Mouse (Mus musculus): ENCODE data around the gene Clip1.

Gene Clip1

GRCm38 (mm10) chr5:123602174-123602573, 82.2 kb downstream of the Clip1 start:
- DNase-seq (ENCODE audit: low spot score): no peak

DNA sequence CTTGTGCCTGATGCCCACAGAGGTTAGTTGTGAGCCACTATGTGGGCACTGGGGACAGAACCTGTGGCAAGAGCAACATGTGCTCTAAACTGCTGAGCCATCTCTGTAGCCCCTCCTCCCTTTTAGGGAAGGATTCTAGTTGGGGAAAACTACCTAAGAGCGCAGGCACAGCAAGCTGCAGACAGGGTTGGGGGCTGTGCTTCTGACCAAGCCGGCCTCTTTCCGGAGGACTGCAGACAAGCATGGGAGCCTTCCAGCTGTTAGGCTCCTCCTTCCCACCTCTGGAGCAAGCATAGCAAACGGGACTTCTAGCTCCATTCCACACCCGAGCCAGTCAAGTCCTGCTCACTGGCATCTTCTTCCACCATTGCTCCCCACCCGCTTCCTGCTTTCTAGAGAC, 85.1 kb downstream of the Clip1 start:
- DNase-seq (ENCODE audit: low spot score): no peak

- no peak for DNase-seq (ENCODE audit: low spot score)
These were observed 90.7 kb downstream of the Clip1 start for GRCm38 (mm10) chr5:123593622-123594280.

DNA sequence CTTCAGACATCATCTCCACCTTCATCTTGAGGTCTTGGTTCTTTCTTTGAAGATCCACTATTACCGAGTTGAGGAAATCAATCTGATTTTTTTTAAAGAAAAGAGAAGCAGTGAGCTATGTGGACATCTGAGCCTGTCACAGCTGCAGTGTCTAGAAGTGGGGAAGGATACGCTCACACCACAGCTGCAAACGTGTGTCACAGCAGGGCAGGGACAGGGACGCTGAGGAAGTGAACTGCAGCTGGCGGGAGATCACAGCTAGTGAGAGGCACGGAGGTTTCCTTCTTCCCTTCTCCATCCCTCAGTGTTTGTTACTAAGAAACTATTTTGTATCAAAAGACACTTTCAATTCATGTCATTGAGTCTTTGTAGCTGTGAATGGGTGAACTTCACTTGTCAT, 104.4 kb downstream of the Clip1 start:
- DNase-seq (ENCODE audit: low spot score): no peak

DNA sequence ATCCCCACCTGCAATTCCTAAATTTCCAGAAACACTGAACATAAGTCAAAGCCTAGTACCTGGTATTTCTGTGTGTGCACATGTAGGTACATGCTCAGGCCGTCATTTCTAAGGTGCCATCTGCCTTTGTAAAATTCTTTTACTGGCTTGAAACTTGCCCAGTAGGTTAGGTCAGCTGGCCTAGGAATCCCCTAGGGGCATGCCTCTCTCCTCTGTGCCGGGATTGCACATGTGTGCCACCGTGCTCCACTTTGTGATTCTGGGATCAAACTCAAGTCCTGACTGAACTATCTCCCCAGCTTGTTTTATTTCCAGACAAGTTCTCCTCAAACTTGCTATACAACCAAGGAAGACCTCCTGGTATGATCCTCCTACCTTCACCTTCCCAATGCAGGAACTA, 107.7 kb downstream of the Clip1 start:
- DNase-seq (ENCODE audit: low spot score): no peak

DNA sequence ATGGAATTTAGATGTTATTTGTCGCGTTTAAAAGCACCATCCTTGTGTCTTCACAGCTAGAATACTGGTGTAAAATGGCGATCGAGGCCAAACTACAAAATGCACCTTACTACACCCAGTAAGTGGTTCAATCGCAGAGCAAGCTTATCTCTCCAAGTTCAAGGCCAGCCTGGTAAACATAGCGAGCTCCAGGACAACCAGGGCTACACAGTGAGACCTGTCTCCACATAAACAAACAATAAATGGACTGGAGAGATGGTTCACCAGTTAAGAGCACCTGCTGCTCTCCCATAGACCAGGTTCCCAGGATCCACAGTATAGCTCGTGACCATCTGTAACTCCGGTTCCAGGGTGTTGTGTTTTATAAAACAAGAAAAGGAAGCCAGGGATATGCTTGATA, 111.1 kb downstream of the Clip1 start:
- no peak for DNase-seq (ENCODE audit: low spot score)

- DNase-seq (ENCODE audit: low spot score): peak; percentile 95
These were observed 111.8 kb downstream of the Clip1 start, which contains the start of gene Vps33a for GRCm38 (mm10) chr5:123572357-123573186. Gene Vps33a (minus strand): TSS chr5:123573038.

DNA sequence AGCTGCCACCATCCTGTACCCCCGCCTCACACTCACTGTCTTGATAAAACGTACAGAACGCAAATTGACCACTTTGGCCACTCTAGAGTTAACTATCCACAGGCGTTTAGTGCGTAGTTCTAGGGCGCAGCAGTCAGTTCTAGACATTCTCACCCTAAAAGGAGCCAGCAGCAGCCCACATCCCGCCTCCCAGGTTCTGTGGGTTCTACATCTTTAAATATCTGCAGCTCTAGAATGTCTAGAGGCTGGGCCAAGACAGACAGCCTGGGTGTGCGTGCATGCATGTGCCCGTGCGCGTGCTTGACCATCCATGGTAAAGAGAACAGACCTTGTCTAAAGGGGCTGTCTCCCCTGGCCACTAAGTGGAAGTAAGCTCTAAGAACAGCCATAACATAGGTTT, 123.3 kb downstream of the Clip1 start:
- no peak for DNase-seq (ENCODE audit: low spot score)

GRCm38 (mm10) chr5:123559588-123559987, 124.8 kb downstream of the Clip1 start:
- no peak for DNase-seq (ENCODE audit: low spot score)

DNA sequence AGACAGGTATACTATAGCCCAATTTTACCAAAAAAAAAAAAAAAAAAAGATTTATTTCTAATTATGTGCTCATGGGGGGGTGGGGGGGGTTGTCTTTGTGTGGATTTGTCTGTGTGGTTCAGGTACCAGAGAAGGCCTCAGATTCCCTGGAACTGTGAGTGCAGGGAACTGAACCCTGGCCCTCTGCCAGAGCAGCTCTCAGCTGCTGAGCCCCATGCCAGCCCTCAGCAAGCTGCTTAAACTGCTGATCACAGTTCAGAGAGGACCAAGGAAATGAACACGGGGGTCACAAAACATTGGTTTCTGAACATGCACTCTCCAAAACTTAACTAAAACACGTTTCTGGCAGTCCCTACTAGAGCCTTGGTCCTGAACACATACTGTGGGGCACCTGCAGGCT, 128.0 kb downstream of the Clip1 start:
- no peak for DNase-seq (ENCODE audit: low spot score)

GRCm38 (mm10) chr5:123555693-123556092, 128.7 kb downstream of the Clip1 start:
- no peak for DNase-seq (ENCODE audit: low spot score)

- no peak for DNase-seq (ENCODE audit: low spot score)
These were observed 150.6 kb downstream of the Clip1 start for GRCm38 (mm10) chr5:123533801-123534200.

DNA sequence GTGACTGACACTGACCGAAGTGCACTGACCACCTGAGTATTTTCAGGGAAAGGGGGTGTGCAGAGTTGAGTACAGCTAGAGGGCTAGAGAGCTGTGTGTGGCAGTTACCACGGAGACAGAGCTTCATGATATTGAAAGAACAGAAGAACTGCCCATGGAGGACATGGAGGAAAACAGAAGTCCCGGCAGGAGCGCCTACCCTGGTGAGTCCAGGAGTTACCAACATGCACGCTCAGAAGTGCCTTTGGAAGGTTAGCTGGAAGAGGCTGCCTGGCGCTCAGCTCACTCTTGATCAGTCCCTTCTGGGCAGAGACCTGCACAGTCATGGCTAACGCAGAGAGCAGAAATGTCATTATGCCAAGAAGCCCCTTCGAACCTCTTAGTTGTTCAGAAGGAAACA, 154.4 kb downstream of the Clip1 start:
- no peak for DNase-seq (ENCODE audit: low spot score)

GRCm38 (mm10) chr5:123528641-123529040, 155.8 kb downstream of the Clip1 start:
- DNase-seq (ENCODE audit: low spot score): no peak
